Mouse (Mus musculus): Measurements from ENCODE around the gene Cldn6.

The Cldn6 gene

GRCm38 (mm10) chr17:23679127-23679835 is at the start of gene Cldn6:
TSS of gene Cldn6 (plus strand) at chr17:23679249.
- DNase-seq: peak in 1 of 2 experiments; percentile 46

GRCm38 (mm10) chr17:23630195-23631020 is 48.6 kb upstream of the Cldn6 start:
- peak; percentile 71 to 75 for DNase-seq

- DNase-seq: no peak
Observed at GRCm38 (mm10) chr17:23631241-23631640, 47.8 kb upstream of the Cldn6 start.

GRCm38 (mm10) chr17:23644613-23645495 is 34.2 kb upstream of the Cldn6 start, which contains the start of gene Mmp25:
TSS of gene Mmp25 (minus strand) at chr17:23645277.
- peak in 1 of 2 experiments; percentile 18 for DNase-seq

GRCm38 (mm10) chr17:23645894-23646293 is 33.2 kb upstream of the Cldn6 start:
- no peak for DNase-seq

- DNase-seq: no peak
Observed at GRCm38 (mm10) chr17:23651363-23651762, 27.7 kb upstream of the Cldn6 start.

- no peak for DNase-seq
Observed at GRCm38 (mm10) chr17:23653324-23653723, 25.7 kb upstream of the Cldn6 start.

- no peak for DNase-seq
Observed at GRCm38 (mm10) chr17:23654001-23654400, 25.0 kb upstream of the Cldn6 start.

GRCm38 (mm10) chr17:23654410-23654809 is 24.6 kb upstream of the Cldn6 start:
- DNase-seq: no peak

- DNase-seq: no peak
Observed at GRCm38 (mm10) chr17:23658450-23658849, 20.6 kb upstream of the Cldn6 start.

GRCm38 (mm10) chr17:23660117-23660875 is 18.8 kb upstream of the Cldn6 start, which contains the start of gene Bicdl2:
TSS of gene Bicdl2 (plus strand) at chr17:23660506.
- DNase-seq: peak; percentile 86 to 89

- peak in 1 of 2 experiments; percentile 19 for DNase-seq
Observed at GRCm38 (mm10) chr17:23660876-23661200, 18.2 kb upstream of the Cldn6 start.

- DNase-seq: peak in 1 of 2 experiments; percentile 44
Observed at GRCm38 (mm10) chr17:23661526-23661925, 17.5 kb upstream of the Cldn6 start.

- no peak for DNase-seq
Observed at GRCm38 (mm10) chr17:23664556-23665021, 14.5 kb upstream of the Cldn6 start.

- no peak for DNase-seq
Observed at GRCm38 (mm10) chr17:23665511-23665910, 13.5 kb upstream of the Cldn6 start.

GRCm38 (mm10) chr17:23670516-23671074 is 8.5 kb upstream of the Cldn6 start:
- no peak for DNase-seq

- peak in 1 of 2 experiments; percentile 14 for DNase-seq
Observed at GRCm38 (mm10) chr17:23671519-23671918, 7.5 kb upstream of the Cldn6 start.

- peak in 1 of 2 experiments; percentile 14 for DNase-seq
Observed at GRCm38 (mm10) chr17:23672761-23673160, 6.3 kb upstream of the Cldn6 start.

- peak; percentile 94 to 97 for DNase-seq
Observed at GRCm38 (mm10) chr17:23673424-23674073, 5.5 kb upstream of the Cldn6 start, which contains the start of the genes Hcfc1r1 and Thoc6. TSS of gene Hcfc1r1 (plus strand) at chr17:23673596. TSS of gene Thoc6 (minus strand) at chr17:23673882.

GRCm38 (mm10) chr17:23674271-23674952 is 4.6 kb upstream of the Cldn6 start:
- peak in 1 of 2 experiments; percentile 59 for DNase-seq
